Comparison of ENCODE assay signal across 8 mouse cellular contexts in genomic region chr10:62055408-62055807, GRCm38 (mm10).
DNase-seq lines count a peak whose midpoint lies in the region; ATAC-seq lines count a peak whose summit lies in the region.
"Had no signal": no experiment of that assay in that cellular context is flagged by ENCODE, and none has a peak within 500 bp of the region (broad histone marks: within the 10 kb centered on the region; RNA-seq: fewer than 3 reads in every experiment).

No protein-coding gene starts in this region.

- no peak overlapping the region for H3K4me2 ChIP-seq in liver, embryonic 11.5 days
- H3K4me2 ChIP-seq: liver, embryonic 15.5 days had no signal

- no peaks in the 10 kb centered on the region for H3K36me3 ChIP-seq in liver, embryonic 11.5 days (ENCODE audit: control insufficient read depth, insufficient read depth, low read length)
- H3K36me3 ChIP-seq: liver, embryonic 15.5 days had no signal

- H3K27ac ChIP-seq in liver, embryonic 11.5 days (ENCODE audit: low read depth, low read length), result no peak overlapping the region
- H3K27ac ChIP-seq: liver, embryonic 15.5 days had no signal

- H3K27me3 ChIP-seq in liver, embryonic 11.5 days (replicated peaks; ENCODE audit: control insufficient read depth, insufficient read depth, low read length), result no peaks in the 10 kb centered on the region
- H3K27me3 ChIP-seq: liver, embryonic 15.5 days had no signal

- no peaks in the 10 kb centered on the region for H3K9me3 ChIP-seq in liver, embryonic 11.5 days (ENCODE audit: control insufficient read depth, low read length)
- H3K9me3 ChIP-seq: liver, embryonic 15.5 days had no signal

- WGBS in liver, embryonic 11.5 days, result 50% methylated on average over 2 of the region's 2 CpGs

- H3K4me3 ChIP-seq in liver, embryonic 11.5 days (ENCODE audit: low read depth, low read length), result no peak overlapping the region
- H3K4me3 ChIP-seq: liver, embryonic 15.5 days had no signal

- no peaks in the 10 kb centered on the region for H3K4me1 ChIP-seq in liver, embryonic 11.5 days (replicated peaks; ENCODE audit: control insufficient read depth, insufficient read depth, low read length)
- H3K4me1 ChIP-seq: liver, embryonic 15.5 days had no signal

- H3K9ac ChIP-seq in liver, embryonic 11.5 days (ENCODE audit: low read depth, low read length), result no peak overlapping the region
- H3K9ac ChIP-seq: liver, embryonic 15.5 days had no signal

- DNase-seq in liver, result peak; percentile 22
- no peak for DNase-seq in liver, embryonic 11.5 days (ENCODE audit: low spot score)
- peak; percentile 31 to 41 for DNase-seq in adrenal gland, adult 18-20 months (ENCODE audit: low spot score in 2 of 2)
- peak; percentile 81 to 84 for DNase-seq in cerebellum, postnatal 14 days
- DNase-seq in kidney, postnatal 36 days, result peak; percentile 53 to 85
- DNase-seq in lung, postnatal 36 days, result peak; percentile 55
- DNase-seq in right cerebral cortex, postnatal 4 days, result peak; percentile 55

- no peak for ATAC-seq in liver, embryonic 11.5 days (replicated peaks; ENCODE audit: low FRiP score)
